Mouse (Mus musculus) frontal cortex, postnatal 36 days (tissue): ENCODE data around the gene C2cd2.

Experiments used
- DNase-seq, 2 experiments: peaks; one replicate each; pipeline ENCODE4 v3.0.0; 2022; ENCODE audit warnings: low spot score in 2 of 2

The C2cd2 gene

GRCm38 (mm10) chr16:97883696-97884095 lies 78.7 kb downstream of the C2cd2 start:
- DNase-seq: no peak

DNA sequence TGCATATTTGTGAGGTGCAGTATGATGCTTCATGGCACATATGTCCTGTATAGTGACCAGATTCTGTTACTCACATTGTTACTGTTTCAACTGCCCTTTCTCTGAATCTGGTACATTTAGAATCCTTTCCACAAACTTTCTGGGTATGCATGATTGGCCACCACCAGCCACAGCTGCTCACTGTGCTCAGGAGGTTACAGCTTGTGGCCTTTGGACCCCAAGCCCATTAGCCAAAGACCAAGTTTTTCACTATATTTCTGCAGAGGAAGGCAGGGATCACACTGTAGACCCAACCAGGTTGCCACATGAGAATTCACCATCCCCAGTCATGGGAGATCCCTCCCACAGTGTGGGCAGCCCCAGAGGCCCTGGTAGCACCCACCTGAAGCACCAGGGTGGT lies 79.5 kb downstream of the C2cd2 start:
- no peak for DNase-seq

GRCm38 (mm10) chr16:97879134-97879533 lies 83.3 kb downstream of the C2cd2 start:
- peak in 1 of 2 experiments; percentile 50 for DNase-seq

DNA sequence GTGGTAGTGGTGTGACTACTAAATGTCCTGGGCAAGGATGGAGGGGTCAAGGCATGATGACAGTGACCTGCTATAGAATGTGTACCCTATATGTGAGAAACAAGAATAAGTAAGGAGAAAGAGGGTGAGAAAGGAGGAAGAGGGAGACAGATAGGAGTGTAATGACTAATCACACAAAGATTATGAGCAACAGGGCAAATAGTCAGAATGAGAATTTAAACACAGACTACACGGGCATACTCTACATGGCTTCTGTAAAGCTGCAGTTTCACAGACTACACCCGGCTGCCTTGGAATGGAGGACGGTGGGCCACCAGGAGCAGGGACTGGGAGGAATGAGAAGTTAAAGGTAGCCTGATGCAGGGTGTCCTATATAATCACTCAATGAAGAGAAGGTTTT lies 84.9 kb downstream of the C2cd2 start:
- no peak for DNase-seq

DNA sequence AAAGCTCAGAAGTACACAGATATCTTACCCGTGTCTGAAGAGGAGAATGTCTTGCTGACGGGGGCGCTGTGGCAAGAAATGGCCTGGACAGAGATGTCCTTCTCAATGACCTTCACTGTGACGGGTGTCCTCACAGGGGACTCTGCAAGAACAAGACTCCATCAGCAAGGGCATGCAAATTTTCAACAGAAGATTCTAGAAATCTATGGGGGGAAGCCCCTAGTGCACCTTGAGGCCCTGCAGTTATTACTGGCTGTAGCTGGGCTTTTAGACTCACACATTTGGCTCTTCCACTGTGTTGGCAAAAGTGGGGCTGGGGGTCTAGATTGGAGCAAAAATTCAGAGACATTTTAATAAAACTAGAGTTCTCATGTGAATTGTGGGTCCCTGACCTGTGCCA lies 87.3 kb downstream of the C2cd2 start:
- no peak for DNase-seq

DNA sequence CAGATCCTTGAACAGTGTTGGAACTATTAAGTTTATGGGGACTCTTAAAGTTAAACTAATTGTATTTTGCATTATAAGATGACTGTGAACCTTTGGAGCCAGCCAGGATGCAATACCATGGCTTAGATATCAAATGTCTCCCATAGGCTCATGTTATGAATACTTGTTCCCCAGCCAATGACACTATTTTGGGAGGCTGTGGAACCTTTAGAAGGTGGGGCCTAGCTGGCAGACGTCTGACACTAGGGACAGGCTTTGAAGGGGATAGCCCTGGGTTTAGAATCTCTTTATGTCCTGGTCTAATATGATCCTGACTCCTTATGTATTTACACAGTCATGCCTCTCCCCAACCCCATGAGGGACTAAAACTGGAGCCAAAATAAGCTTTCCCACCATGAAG lies 88.0 kb downstream of the C2cd2 start:
- no peak for DNase-seq

DNA sequence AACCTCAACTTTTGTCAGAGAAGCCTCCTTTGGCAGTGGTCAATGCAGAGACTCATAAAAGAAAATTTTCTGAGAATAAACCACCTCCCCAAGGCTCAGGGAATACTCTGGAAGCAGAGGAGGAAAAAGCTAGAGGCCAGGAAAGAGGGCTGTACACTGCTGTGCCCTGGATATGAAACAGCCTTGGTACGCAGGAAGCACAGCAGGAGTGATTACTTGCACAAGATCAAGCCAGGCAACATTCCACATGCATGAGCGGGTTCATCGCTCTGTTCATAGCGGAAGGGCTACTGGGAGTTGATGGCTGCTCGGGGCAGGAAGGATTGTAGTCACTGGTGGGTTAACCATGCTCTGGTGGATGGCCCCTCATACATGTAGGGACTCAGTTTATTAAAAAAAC lies 89.7 kb downstream of the C2cd2 start:
- DNase-seq: no peak

DNA sequence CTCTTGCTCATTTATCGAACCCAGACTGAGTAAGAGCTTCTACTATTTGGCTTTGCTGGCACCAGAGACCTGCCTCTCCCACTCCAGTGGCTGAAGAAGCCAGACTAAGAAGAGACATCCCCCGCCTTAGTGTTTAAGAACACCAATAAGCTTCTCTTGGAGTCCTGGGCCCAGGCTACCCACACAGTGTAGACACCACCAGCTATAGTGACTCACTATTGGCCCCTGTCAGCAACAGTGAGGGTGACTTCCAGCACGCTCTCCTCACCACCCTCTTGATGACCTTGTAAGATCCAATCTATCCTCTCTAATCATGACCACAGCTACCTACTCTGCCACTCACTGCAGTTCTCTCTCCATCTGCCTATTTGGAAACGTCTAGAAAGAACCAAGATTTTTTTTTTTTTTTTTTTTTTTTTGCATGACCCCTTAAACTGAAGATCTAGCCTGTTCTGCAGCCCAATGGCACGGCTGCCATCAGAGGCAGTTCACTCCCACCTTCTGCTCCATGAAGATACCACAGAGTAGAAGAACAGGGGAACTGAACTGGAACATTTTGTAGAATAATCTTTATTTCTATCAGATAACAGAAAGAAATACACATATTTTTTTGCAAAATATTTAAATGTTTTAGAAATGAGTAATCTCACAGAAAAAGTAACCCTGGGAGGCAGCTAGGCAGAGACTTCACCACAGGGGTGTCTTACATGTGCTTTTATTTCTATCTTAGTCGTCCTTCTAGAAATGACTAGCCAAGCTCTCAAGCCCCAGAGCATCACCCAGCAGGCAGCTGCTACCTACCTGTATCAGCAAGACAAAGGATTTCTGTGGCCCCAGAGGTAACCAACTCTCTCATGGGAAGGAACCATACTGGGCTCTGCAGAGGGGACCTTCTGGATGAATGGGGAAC lies 93.0 kb downstream of the C2cd2 start:
- DNase-seq: no peak

- no peak for DNase-seq
Measured at GRCm38 (mm10) chr16:97863932-97864467, 98.4 kb downstream of the C2cd2 start.

- DNase-seq: no peak
Measured at GRCm38 (mm10) chr16:97856050-97856449, 106.3 kb downstream of the C2cd2 start.

DNA sequence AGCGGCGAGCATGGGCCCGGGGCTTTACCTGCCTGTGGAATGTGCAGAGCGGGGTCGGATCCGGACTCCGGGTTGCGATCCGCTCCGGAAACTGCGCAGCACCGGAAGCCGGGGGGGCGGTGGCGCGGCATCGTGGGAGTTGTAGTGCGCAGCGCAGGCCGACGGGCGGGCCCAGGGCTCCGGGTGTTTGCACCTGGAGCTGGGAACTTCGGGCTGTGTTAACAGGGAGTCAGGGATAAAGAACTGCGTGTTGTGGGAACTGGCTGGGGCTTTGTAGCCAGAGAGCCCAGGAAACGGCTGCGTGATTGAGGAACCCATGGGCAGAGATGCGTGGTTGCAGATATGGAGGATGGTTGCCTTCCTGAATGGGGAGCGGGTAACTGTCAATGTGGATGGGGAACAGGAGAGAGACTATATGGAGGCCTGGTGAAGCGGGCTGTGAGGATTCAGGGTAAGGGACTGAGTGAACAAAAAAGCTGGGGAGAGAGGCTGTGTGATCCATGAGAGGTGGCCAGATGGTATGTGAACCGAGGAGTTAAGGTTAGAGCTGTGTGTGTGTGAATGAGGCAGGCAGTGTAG lies 110.6 kb downstream of the C2cd2 start, which contains the start of gene Prdm15:
Gene Prdm15 (minus strand): TSS at position 110 of the 579 bp plus-strand sequence.
- DNase-seq: peak; percentile 91

GRCm38 (mm10) chr16:97851061-97851740 lies 111.2 kb downstream of the C2cd2 start:
- peak; percentile 84 to 86 for DNase-seq

DNA sequence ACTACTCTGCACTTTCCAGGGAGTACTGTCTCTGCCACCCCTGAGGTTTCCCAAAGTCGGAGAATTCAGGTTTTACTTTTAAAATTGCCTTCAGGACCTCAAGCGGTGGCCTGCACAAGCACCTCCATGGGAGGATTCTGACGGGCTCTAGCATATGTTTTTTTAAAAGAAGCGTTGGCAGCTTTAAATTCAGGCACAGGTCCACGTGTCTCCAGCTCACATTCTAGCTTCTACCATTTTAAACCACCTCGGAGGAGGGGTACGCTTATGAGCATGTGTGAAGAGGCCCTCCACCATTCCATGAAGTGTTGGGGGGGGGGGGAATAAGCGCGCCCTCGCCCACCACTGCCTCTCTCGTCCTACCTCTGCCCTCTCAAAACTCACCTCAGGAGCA lies 111.7 kb downstream of the C2cd2 start:
- peak in 1 of 2 experiments; percentile 68 for DNase-seq

DNA sequence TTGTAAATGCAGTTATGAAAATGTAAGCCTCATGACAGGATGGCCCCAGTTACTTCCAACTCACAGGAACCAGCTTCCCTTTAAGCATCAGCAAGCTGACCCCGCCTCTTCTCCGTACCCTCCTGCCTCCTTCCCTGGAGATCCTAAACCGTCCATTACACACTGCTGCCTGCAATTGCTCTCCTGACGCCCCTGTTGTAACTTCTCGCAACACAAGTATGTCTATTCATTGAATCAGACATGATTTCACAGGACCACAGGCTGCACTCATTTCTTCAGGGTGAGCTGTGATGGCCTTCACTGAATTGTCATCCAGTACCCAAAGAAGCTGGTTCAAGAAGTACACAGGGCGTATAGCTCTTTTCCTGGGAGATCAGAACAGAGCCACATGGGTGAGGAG lies 113.6 kb downstream of the C2cd2 start:
- no peak for DNase-seq

GRCm38 (mm10) chr16:97844967-97845937 lies 117.1 kb downstream of the C2cd2 start:
- no peak for DNase-seq

- DNase-seq: no peak
Measured at GRCm38 (mm10) chr16:97832154-97832553, 130.2 kb downstream of the C2cd2 start.

DNA sequence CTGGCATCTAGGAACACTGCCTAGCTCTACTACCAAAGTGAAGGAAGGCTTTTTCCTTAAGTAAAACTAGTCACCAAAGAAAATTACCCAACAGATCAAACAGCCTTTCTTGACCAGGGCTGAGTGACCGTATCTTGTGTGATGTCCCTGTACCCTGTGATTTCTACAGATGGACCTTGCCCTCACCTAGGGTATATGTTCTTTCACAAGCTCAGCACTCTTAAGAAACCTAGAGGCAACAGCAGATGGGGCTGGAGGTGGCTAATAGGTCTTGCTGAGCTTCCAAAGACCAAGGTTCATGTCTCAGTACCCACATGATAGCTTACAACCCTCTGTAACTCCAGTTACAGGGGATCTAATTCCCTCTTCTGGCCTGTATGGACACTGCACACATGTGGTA lies 134.2 kb downstream of the C2cd2 start:
- no peak for DNase-seq

DNA sequence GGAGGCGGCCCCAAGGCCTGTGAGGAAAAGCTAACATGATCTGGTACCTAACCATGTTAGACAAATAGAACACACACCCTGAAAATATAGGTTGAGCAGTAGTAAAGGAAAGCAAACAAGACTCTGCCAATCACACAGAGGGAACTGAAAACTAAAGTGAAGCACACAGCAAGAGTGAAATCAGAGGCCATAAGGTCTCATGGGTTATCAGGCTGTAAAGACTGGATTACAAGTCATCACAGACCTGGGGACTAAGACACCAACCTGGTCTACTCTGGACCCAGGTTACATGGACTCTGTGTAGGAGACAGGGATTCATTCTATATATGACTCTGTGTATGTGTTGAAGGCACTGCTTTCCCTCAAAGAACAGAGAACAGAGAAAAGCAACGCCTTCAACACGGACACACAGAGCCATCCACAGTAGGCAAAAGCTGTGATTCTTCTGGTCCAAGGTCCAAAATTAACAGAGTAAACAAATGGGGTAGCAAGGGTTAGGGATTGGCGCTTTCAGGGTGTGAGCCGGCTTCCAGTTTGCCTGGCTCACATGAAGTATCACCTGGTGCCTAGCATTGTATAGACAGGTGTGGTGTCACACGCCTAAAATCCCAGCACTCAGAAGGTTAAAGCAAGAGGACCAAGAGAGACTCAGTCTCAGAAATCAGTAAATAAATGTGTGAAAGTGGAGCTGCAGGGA lies 138.9 kb downstream of the C2cd2 start:
- no peak for DNase-seq

- no peak for DNase-seq
Measured at GRCm38 (mm10) chr16:97819532-97819931, 142.9 kb downstream of the C2cd2 start.

GRCm38 (mm10) chr16:97817414-97817813 lies 145.0 kb downstream of the C2cd2 start:
- no peak for DNase-seq

- DNase-seq: no peak
Measured at GRCm38 (mm10) chr16:97815269-97815668, 147.1 kb downstream of the C2cd2 start.
